Mouse (Mus musculus) yolk sac, embryonic 10.5 days (tissue): ENCODE measurements at regions not wholly inside any gene's neighbourhood (a gene's known extent, or its start where the extent isn't known, plus 50 kb on each side); places are given as distances from the start of the nearest gene placed in this dataset.
A peak's percentile ranks its signal among the peaks of the same experiment; 100 is the strongest.
"Not testable (repeated sequence)": the region's sequence is repeated elsewhere in the genome, so short reads cannot be mapped to it uniquely, and the experiment has no call there.

ENCODE experiments used
- DNase-seq: peaks from one replicate; pipeline ENCODE4 v3.0.0-alpha.2; 2017; ENCODE audit warnings: low spot score

GRCm38 (mm10) chr19:3158149-3158548 is 124.6 kb upstream of the Mrpl21 start:
- DNase-seq = not testable (repeated sequence)

GRCm38 (mm10) chr19:3159346-3159745 is 123.4 kb upstream of the Mrpl21 start:
- no peak for DNase-seq

DNA sequence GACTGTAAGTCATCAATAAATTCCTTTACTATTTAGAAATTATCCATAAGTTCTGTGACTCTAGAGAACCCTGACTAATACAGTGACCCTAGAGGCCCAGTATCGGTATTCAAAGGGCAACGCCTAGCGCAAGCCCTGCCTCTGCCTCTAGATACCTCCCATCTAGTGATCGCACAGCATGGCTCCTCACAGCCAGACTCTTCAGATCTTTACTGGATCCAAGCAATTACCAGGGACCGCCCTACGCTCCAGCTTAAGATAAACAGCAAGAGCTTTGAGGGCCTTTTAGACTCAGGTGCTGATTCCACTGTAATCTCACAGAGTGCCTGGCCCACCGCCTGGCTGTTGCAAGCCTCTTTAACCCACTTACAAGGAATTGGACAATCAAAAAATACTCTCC is 115.0 kb upstream of the Mrpl21 start:
- DNase-seq = no peak

- no peak for DNase-seq
These were observed 100.1 kb upstream of the Mrpl21 start for GRCm38 (mm10) chr19:3182625-3183024.

GRCm38 (mm10) chr19:3192644-3193043 is 90.1 kb upstream of the Mrpl21 start:
- no peak for DNase-seq

DNA sequence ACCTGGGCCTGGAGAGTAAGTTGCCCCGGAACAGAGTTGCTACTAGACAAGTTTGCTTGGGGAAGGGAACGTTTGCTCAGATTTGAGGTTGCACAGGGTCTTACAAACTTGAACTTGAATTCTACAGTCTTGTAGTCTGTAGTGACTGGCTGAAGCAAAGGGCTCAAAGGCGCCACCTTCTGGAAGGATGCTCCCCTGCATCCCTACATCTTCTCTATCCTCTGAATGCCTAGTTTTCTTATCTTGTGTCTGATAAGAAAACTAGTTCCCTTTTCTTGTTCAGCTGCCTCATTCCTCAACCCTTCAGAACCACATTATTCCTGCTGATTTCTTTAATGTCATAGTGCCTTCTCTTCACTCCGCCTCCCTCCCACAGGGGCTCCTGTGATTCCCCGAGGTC is 78.2 kb upstream of the Mrpl21 start:
- peak; percentile 6 for DNase-seq

DNA sequence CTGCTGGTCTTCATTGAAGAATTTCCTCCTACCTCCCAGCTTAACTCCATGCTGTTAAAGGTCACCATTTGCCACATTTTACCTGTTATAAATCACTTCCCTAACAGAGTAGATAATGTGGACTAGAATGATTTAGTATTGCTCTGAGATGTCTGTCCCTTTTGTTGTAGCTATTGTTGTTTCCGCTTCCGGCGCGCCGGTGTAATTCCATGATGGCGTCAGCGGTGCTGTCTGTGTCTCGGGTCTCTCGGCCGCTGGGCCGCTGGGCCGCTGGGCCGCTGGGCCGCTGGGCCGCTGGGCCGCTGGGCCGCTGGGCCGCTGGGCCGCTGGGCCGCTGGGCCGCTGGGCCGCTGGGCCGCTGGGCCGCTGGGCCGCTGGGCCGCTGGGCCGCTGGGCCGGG is 77.3 kb upstream of the Mrpl21 start:
- not testable (repeated sequence) for DNase-seq

DNA sequence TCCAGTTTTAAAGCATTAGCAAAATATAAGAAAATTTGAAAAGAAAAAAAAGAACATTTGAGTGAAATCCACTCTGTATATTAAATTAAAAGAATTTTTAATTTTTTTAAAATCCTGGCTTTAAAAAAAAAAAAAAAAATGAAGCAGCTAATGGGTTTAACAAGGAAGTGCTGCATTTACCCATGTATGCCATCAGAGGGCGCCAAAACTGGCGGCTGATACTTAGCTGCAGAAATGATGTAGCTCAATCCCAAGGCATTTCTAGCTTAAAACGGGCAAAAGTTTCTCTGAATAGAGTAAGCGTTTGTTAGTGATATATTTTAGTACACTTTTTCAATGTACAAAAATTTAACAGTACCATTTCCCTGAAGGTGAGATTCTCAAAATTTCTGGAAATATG is 74.4 kb upstream of the Mrpl21 start:
- no peak for DNase-seq
